ENCODE assay signal across 8 mouse cellular contexts in genomic region chr17:6961181-6962000, GRCm38 (mm10). TPM values are rescaled to one million over a fixed set of nuclear protein-coding genes. Genes with fewer than 3 reads are reported as not detected.
DNase-seq lines count a peak whose midpoint lies in the region; ATAC-seq and TF ChIP-seq lines count a peak whose summit lies in the region.
"Not testable (repeated sequence)": the region's sequence is repeated elsewhere in the genome, so short reads cannot be mapped to it uniquely, and the experiment has no call there.

No protein-coding gene starts in this region.

- peak; percentile 62 for DNase-seq in 3134 (ENCODE audit: extremely low read depth, insufficient read length, low spot score)
- DNase-seq in adrenal gland, adult (ENCODE audit: inconsistent age in 2 of 2, low spot score in 1 of 2) = peak; percentile 59 to 90
- peak; percentile 5 for DNase-seq in embryonic facial prominence, embryonic 14.5 days (ENCODE audit: low spot score)
- peak; percentile 64 to 70 for DNase-seq in heart, adult 2 months
- peak; percentile 69 for DNase-seq in induced T-regulatory cell, adult 2 months (ENCODE audit: low read depth)
- DNase-seq in left cerebral cortex, adult 11 months (ENCODE audit: low spot score) = peak; percentile 24
- peak; percentile 23 for DNase-seq in lung, postnatal 0 days (ENCODE audit: low spot score)

- peak overlapping the region; percentile 45 for H3K4me2 ChIP-seq in embryonic facial prominence, embryonic 14.5 days (ENCODE audit: low read depth, low read length)
- peak overlapping the region; percentile 34; the same call in 1 of the 2 replicates for H3K4me2 ChIP-seq in lung, postnatal 0 days (replicated peaks; ENCODE audit: low read depth, low read length)
- H3K4me2 ChIP-seq in neural tube, embryonic 15.5 days = peak overlapping the region; percentile 50

- ATAC-seq in embryonic facial prominence, embryonic 14.5 days (ENCODE audit: low read depth) = peak; percentile 96
- peak; percentile 97 for ATAC-seq in lung, postnatal 0 days
- peak; percentile 97 for ATAC-seq in neural tube, embryonic 15.5 days (ENCODE audit: low FRiP score)

- H3K9me3 ChIP-seq in embryonic facial prominence, embryonic 14.5 days (ENCODE audit: control insufficient read depth, low read length); lung, postnatal 0 days (ENCODE audit: low read length); neural tube, embryonic 15.5 days (replicated peaks): not testable (repeated sequence)

- not testable (repeated sequence) for H3K79me2 ChIP-seq in heart, adult 2 months (replicated peaks; ENCODE audit: control insufficient read depth, insufficient read depth, low read length)

- H3K4me3 ChIP-seq in embryonic facial prominence, embryonic 14.5 days (ENCODE audit: low read depth, low read length) = peak overlapping the region; percentile 45
- not testable (repeated sequence) for H3K4me3 ChIP-seq in heart, adult 2 months
- H3K4me3 ChIP-seq in lung, postnatal 0 days (ENCODE audit: low read depth, low read length) = peak overlapping the region; percentile 43; the same call in 1 of the 2 replicates
- H3K4me3 ChIP-seq in neural tube, embryonic 15.5 days (replicated peaks) = peak overlapping the region; percentile 31

- not testable (repeated sequence) for H3K36me3 ChIP-seq in embryonic facial prominence, embryonic 14.5 days (ENCODE audit: control insufficient read depth, insufficient read depth, low read length); heart, adult 2 months (ENCODE audit: control insufficient read depth, insufficient read depth, low read length); lung, postnatal 0 days (ENCODE audit: insufficient read depth, low read length); neural tube, embryonic 15.5 days

- WGBS in embryonic facial prominence, embryonic 14.5 days = 0% methylated on average over 12 of the region's 48 CpGs
- WGBS in heart, adult 2 months = under 1% methylated on average over 17 of the region's 48 CpGs
- 2% methylated on average over 13 of the region's 48 CpGs for WGBS in lung, postnatal 0 days
- 1% methylated on average over 16 of the region's 48 CpGs for WGBS in neural tube, embryonic 15.5 days

- H3K4me1 ChIP-seq in embryonic facial prominence, embryonic 14.5 days (ENCODE audit: control insufficient read depth, insufficient read depth, low read length); heart, adult 2 months (ENCODE audit: control insufficient read depth, insufficient read depth, low read length); lung, postnatal 0 days (ENCODE audit: insufficient read depth, low read depth, low read length); neural tube, embryonic 15.5 days: not testable (repeated sequence)

- intact Hi-C loops in heart, adult 2 months (cut with DNase I) = not testable (repeated sequence)

- peak; percentile 29; the same call in 1 of the 2 replicates for TF ChIP-seq POLR2A in heart, adult 2 months (IDR thresholded peaks at IDR 0.05; ENCODE audit: insufficient read depth, low read depth, low read length)

- not testable (repeated sequence) for TF ChIP-seq EP300 in heart, adult 2 months (IDR thresholded peaks at IDR 0.05; ENCODE audit: insufficient read depth, low read depth, low read length); lung, postnatal 0 days (IDR thresholded peaks at IDR 0.05)

- H3K27me3 ChIP-seq in embryonic facial prominence, embryonic 14.5 days (replicated peaks; ENCODE audit: control insufficient read depth, insufficient read depth, low read length); heart, adult 2 months (ENCODE audit: control insufficient read depth, insufficient read depth, low read length); lung, postnatal 0 days (replicated peaks; ENCODE audit: insufficient read depth, low read length); neural tube, embryonic 15.5 days (replicated peaks): not testable (repeated sequence)

- H3K27ac ChIP-seq in embryonic facial prominence, embryonic 14.5 days (replicated peaks; ENCODE audit: low read depth, low read length); lung, postnatal 0 days (ENCODE audit: low read length): not testable (repeated sequence)
- H3K27ac ChIP-seq in heart, adult 2 months = peak overlapping the region; percentile 70
- H3K27ac ChIP-seq in neural tube, embryonic 15.5 days (replicated peaks) = 0 out of 2 replicates have a peak overlapping the region, but pooled peaks have one; percentile 56

- H3K9ac ChIP-seq in embryonic facial prominence, embryonic 14.5 days (ENCODE audit: low read depth, low read length); lung, postnatal 0 days (replicated peaks; ENCODE audit: low read depth); neural tube, embryonic 15.5 days (replicated peaks): not testable (repeated sequence)
- H3K9ac ChIP-seq in heart, adult 2 months (ENCODE audit: low read depth, low read length) = peak overlapping the region; percentile 45; the same call in 1 of the 2 replicates

- TF ChIP-seq CTCF in heart, adult 2 months (IDR thresholded peaks at IDR 0.05); lung, postnatal 0 days (IDR thresholded peaks at IDR 0.05): not testable (repeated sequence)

RNA-seq across cellular contexts. Expression of gene Tagap1, which starts 0.4 kb away (rescaled TPM):
- polyA plus RNA-seq in embryonic facial prominence, embryonic 14.5 days (2014; fragmentation: Nextera tagmentation; extraction: Ambion mirVana) = 45.9 and 48.1 TPM in 2 replicates
- 1 to 10 TPM; 8.1 to 8.6 TPM for total RNA-seq in heart, adult 2 months (2021)
- 10.2 and 13.9 TPM in 2 replicates for polyA plus RNA-seq in heart, adult 2 months (2012; rRNA removed)
- polyA plus RNA-seq in lung, postnatal 0 days (2015; fragmentation: Nextera tagmentation; extraction: Ambion mirVana) = 22.1 and 24.1 TPM in 2 replicates
- polyA plus RNA-seq in neural tube, embryonic 15.5 days (2015; fragmentation: Nextera tagmentation; extraction: Ambion mirVana) = 54.5 and 55.6 TPM in 2 replicates

RNA-seq across cellular contexts. Expression of gene Rnaset2b, which starts 9.0 kb away (rescaled TPM):
- polyA plus RNA-seq in embryonic facial prominence, embryonic 14.5 days (2014; fragmentation: Nextera tagmentation; extraction: Ambion mirVana) = 183 and 184 TPM in 2 replicates
- total RNA-seq in heart, adult 2 months (2021) = 100 to 1,000 TPM; 163 to 196 TPM
- polyA plus RNA-seq in heart, adult 2 months (2012; rRNA removed) = 166 and 246 TPM in 2 replicates
- 426 and 446 TPM in 2 replicates for polyA plus RNA-seq in lung, postnatal 0 days (2015; fragmentation: Nextera tagmentation; extraction: Ambion mirVana)
- polyA plus RNA-seq in neural tube, embryonic 15.5 days (2015; fragmentation: Nextera tagmentation; extraction: Ambion mirVana) = 87.4 and 127 TPM in 2 replicates

RNA-seq across cellular contexts. Expression of gene Rsph3b, which starts 12.9 kb away (rescaled TPM):
- polyA plus RNA-seq in embryonic facial prominence, embryonic 14.5 days (2014; fragmentation: Nextera tagmentation; extraction: Ambion mirVana) = 43.2 and 44.6 TPM in 2 replicates
- 10 to 100 TPM; 47.1 to 56.9 TPM for total RNA-seq in heart, adult 2 months (2021)
- 38.0 and 39.5 TPM in 2 replicates for polyA plus RNA-seq in heart, adult 2 months (2012; rRNA removed)
- 47.2 and 52.6 TPM in 2 replicates for polyA plus RNA-seq in lung, postnatal 0 days (2015; fragmentation: Nextera tagmentation; extraction: Ambion mirVana)
- 56.4 and 57.7 TPM in 2 replicates for polyA plus RNA-seq in neural tube, embryonic 15.5 days (2015; fragmentation: Nextera tagmentation; extraction: Ambion mirVana)

RNA-seq across cellular contexts. Expression of gene Gm49721, which starts 17.3 kb away (rescaled TPM):
- polyA plus RNA-seq in embryonic facial prominence, embryonic 14.5 days (2014; fragmentation: Nextera tagmentation; extraction: Ambion mirVana) = 0.10 and 0.37 TPM in 2 replicates
- not detected for total RNA-seq in heart, adult 2 months (2021)
- not detected in 2 replicates for polyA plus RNA-seq in heart, adult 2 months (2012; rRNA removed)
- 0.30 and 0.32 TPM in 2 replicates for polyA plus RNA-seq in lung, postnatal 0 days (2015; fragmentation: Nextera tagmentation; extraction: Ambion mirVana)
- polyA plus RNA-seq in neural tube, embryonic 15.5 days (2015; fragmentation: Nextera tagmentation; extraction: Ambion mirVana) = 0.23 and 0.28 TPM in 2 replicates

Comparison
In these comparisons a context has a peak if more than half of its experiments do, and no peak if none do; other contexts are left out.
1. DNase-seq: peak in every context shown above with its lines; median percentile 74 in adrenal gland, adult; 69 in induced T-regulatory cell, adult 2 months; 67 in heart, adult 2 months; 62 in 3134; 24 in left cerebral cortex, adult 11 months; 23 in lung, postnatal 0 days; 5 in embryonic facial prominence, embryonic 14.5 days.